Mouse (Mus musculus): ENCODE measurements at regions not wholly inside any gene's neighbourhood (a gene's known extent, or its start where the extent isn't known, plus 50 kb on each side); places are given as distances from the start of the nearest gene placed in this dataset.

DNA sequence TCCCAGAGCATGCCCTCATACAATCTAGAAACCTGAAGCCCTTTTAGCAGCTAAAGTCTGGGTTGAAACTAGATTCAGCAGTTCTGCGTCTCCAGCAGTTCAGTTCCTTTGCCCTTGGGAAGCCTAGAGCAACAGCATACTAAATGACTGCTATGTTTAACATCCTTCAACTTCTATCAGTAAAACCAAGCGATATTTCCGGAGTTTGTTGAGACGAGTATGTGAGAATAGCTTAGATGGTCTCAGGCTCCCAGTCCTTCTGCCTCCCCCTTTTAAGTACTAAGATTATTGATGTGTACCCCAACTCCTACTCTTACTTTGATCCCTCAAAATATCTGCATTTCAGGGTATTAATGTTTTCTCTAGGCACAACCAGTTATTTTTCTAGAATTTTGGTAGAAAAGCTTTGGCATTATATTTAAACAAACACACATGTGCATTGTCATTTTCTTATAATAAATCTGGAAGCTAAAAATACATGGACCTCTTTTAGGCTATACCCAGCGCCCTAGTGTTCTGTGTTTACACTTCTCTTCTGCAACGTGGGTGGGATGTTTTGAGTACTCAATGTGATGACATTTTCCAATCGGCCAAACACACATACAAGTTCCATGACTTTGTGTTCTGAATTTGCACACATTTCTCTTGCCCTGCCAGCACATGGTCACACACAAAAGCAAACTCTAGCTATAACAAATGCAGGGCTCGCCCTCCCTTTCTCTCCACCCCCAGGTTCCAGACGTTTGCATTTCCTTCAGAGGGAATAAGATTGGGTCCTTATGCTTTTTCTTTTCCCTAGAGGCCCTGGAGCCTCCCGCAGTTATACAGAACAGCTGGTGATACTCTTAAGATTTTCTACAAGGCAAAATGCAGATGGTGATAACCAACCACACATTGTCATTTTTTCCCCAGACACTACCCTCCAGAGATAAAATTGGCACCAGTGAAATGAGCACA is 388.2 kb upstream of the Htr2a start:
- TF ChIP-seq CTCF (IDR thresholded peaks at IDR 0.05; ENCODE audit: insufficient read depth, low read depth, low read length), result no peak
- no peak for TF ChIP-seq POLR2A (IDR thresholded peaks at IDR 0.05; ENCODE audit: insufficient read depth, low read depth, low read length)
